Mouse (Mus musculus): ENCODE data around the gene Acot3.
"Not testable (repeated sequence)": the region's sequence is repeated elsewhere in the genome, so short reads cannot be mapped to it uniquely, and the experiment has no call there.

Gene Acot3

GRCm38 (mm10) chr12:84044045-84044444 lies 7.9 kb upstream of the Acot3 start:
- no peak for DNase-seq

DNA sequence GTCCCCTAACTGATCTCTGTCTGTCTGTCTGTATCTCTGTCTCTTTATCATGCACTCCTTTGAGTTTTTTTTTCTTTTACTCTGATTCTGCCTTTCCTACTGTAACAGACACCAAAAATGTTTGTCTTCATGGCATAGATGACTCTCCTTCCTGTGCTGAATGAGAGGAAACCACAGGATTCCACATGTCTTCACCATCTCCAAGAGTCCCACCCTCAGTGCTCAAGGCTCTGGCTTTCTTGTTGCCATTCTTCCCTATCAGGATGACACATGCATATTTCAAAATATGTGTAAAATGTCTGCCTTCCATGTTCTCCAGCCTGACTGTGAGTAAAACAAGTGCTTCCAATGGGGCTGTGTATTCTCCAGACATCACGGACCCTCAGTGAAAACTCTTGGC lies 5.0 kb upstream of the Acot3 start:
- no peak for DNase-seq

- not testable (repeated sequence) for DNase-seq
Measured at GRCm38 (mm10) chr12:84050744-84051143, 1.2 kb upstream of the Acot3 start.

DNA sequence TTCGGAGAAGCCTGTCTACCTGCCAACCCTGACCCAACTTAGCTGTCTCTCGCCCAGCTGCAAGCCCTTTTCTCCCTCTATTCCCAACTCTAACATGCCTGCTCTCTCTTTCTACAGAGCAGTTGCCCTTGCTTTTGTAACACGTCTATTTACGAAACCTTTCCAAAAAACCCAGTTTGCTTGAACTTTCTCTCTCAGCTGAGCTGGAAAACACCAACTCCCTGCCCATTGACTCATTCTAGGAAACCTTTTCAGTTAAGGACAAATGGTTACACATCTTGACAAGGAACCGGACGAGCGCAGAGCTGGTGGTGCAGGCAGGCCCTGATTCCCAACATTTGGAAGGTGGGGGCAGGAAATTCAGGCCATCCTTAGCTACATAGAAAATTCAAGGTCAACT lies 665 bp downstream of the Acot3 start:
- DNase-seq: no peak

GRCm38 (mm10) chr12:84053173-84053572 lies 1.2 kb downstream of the Acot3 start:
- DNase-seq: no peak

GRCm38 (mm10) chr12:84053679-84054391 lies 1.9 kb downstream of the Acot3 start:
- DNase-seq: no peak

DNA sequence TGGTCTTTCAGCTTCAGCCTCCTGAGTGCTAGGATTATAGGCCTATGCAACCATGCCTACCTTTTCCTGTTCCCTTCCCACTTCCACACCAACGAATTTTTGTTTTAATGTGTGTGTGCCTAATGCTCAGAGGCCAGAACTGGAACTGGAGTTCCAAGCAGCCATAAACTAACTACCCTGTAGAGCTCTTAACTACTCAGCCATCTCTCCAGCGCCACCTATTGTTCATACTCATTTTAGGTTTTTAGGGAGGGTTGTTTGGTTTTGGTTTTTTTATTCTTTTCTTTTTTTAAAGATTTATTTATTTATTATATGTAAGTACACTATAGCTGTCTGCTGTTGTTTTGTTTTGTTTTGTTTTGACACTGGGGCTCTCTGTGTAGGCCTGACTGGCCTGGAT lies 9.0 kb downstream of the Acot3 start:
- no peak for DNase-seq

DNA sequence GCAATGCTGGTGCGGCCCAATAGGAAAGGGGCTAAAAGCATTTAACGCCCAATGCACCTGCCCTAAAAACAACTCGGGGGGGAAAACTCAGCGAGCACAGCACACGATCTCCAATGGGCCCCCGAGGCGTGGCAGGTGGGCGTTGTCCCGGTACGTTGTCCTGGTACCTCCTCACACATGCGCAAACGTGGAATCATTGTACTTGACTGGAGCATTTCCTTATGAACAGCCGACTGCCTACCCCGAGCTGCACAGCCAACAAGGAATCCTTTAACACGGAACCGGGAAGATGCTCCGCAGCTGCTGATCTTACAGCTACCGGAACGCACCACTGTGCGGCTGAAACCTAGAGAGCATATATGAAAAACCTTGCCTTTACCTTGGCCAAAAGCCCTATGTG lies 10.4 kb downstream of the Acot3 start:
- no peak for DNase-seq

DNA sequence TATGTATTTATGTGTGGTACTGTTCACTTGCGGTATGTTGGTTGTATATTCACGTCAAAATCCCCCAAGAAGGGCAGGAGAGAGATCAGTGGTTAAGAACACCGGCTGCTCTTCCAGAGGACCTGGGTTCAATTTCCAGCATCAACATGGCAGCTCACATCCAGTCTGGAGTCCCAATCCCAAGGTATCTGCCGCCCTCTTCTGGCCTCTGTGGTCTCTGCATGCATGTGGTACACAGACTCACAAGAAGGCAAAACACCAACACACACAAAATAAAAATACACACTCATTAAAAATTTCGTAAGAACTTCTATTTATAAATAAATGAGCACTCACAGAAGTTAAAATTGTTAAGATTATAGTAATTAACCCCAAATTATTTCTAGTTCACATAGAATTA lies 11.3 kb downstream of the Acot3 start:
- DNase-seq: no peak

- DNase-seq: no peak
Measured at GRCm38 (mm10) chr12:84063833-84064232, 11.9 kb downstream of the Acot3 start.

- no peak for DNase-seq
Measured at GRCm38 (mm10) chr12:84064621-84065020, 12.7 kb downstream of the Acot3 start.

- DNase-seq: no peak
Measured at GRCm38 (mm10) chr12:84067752-84068151, 15.8 kb downstream of the Acot3 start.

- DNase-seq: no peak
Measured at GRCm38 (mm10) chr12:84068296-84068695, 16.4 kb downstream of the Acot3 start.

DNA sequence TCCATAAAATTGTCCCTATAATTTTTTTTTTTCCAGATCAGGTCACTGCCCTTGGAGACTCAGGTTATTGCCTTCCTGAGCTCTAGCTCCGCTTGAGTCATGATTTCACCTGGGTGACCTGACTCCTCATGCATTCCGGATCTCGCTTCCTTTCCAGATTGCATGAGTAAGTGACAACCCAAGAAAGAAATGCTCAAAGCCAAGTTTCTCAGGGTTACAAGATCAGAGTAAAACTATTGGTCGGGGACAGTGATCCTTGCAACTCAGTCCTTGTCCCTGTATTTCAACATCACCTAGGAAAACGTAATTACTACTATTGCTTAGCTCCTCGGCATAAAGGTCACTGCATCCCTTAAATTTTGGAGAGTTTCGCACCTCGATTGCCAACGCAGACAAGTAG lies 17.0 kb downstream of the Acot3 start, which contains the start of gene Acot5:
Gene Acot5, plus strand, starts transcription at position 340 of the 400 bp plus-strand sequence.
- DNase-seq: no peak

DNA sequence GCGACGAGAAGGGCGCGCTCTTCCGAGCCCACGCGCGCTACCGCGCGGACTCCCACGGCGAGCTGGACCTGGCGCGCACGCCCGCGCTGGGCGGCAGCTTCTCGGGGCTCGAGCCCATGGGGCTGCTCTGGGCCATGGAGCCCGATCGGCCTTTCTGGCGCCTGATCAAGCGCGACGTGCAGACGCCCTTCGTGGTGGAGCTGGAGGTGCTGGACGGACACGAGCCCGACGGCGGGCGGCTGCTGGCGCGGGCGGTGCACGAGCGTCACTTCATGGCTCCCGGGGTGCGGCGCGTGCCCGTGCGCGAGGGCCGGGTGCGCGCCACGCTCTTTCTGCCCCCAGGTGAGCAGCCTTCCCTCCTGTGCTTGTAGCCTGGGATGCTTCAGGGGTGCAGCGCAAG lies 17.6 kb downstream of the Acot3 start:
- peak; percentile 7 to 11 for DNase-seq

GRCm38 (mm10) chr12:84071696-84072095 lies 19.8 kb downstream of the Acot3 start:
- DNase-seq: no peak

- DNase-seq: no peak
Measured at GRCm38 (mm10) chr12:84077371-84077990, 25.5 kb downstream of the Acot3 start.

GRCm38 (mm10) chr12:84083842-84084241 lies 31.9 kb downstream of the Acot3 start:
- DNase-seq: no peak

DNA sequence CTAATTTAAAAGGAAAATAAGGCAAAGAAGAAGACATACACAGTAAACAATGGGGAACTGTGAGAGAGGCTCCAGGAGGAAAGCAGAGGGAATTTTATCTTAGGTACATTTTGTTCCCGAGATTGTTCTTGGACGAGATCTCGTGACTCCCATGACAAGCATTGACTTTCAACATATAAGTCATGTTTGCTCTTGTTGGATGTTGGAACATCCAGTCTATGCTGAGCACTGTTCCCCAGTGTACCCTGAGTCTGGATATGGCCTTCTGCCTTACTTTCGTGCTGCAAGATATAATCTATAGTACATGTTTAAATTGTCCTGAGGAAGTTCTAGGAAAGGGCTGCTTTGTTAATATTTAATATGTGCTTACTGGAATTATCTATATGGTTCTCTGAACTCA lies 32.6 kb downstream of the Acot3 start:
- no peak for DNase-seq

DNA sequence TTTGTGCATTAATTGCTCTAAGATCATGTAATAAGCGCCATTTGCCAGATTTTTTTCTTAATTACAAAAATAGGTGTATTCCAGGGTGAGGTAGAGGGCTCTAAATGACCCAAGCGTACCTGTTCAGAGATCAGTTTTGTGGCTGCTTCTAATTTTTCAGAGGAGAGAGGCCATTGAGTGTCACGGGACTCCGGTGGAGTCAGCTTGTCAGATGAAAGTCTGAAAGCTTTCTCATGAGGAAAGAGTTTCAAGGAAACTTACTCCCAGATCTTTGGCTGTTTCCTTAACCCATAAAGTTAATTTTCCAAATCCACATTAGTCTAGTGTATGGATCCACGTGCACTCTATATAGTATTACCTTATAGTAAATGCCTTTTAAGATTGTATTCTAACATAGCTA lies 42.7 kb downstream of the Acot3 start:
- DNase-seq: not testable (repeated sequence)

DNA sequence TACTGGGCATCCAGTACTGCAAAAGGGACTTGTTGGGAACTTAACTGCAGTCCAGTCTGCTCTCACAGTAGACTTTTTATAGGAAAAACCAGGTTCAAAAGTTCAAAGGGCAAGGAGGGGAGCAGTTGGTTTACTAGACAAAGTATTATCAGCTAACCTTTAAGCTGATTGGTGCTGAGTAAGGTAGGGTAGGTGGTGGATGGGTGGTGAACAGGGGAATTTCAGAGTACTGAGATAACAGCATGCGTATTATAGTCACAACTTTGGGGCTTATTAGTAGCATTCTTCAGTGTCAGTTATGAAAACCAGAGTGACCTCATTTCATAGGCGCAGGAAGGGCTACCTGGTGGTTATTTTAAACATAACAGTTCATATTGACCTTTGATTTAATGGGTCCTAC lies 47.7 kb downstream of the Acot3 start:
- no peak for DNase-seq

GRCm38 (mm10) chr12:84100071-84100470 lies 48.1 kb downstream of the Acot3 start:
- DNase-seq: no peak

- peak; percentile 8 to 9 for DNase-seq
Measured at GRCm38 (mm10) chr12:84100604-84101492, 48.9 kb downstream of the Acot3 start, which contains the start of gene Acot6. Gene Acot6, plus strand, starts transcription at chr12:84100654.

- no peak for DNase-seq
Measured at GRCm38 (mm10) chr12:84101493-84101845, 49.5 kb downstream of the Acot3 start.
